Mouse (Mus musculus): ENCODE measurements around the gene Patz1. TPM values are rescaled to one million over a fixed set of nuclear protein-coding genes. Genes with fewer than 3 reads are reported as not detected.

The Patz1 gene
- total and polyA plus RNA-seq, 2 experiments from 2014 or later, result 40.4 to 89.6 TPM

GRCm38 (mm10) chr11:3266079-3266685 is 22.5 kb upstream of the Patz1 start, which contains the start of gene Drg1:
Gene Drg1, minus strand, starts transcription at chr11:3266415.
- Histone ChIP-seq H3K4me3 (ENCODE audit: low read length) (peak within 1 kb of the TSS; percentile 68), H3K27ac (peak within 1 kb of the TSS; percentile 89), H3K9ac (replicated peaks; ENCODE audit: low read length) (peak within 1 kb of the TSS; percentile 92), H3K9me3 (ENCODE audit: low read length) (no peaks in the 10 kb centered on the region), H3K4me1 (ENCODE audit: insufficient read depth, low read length) (peaks cover 4% of the 10 kb centered on the region; the same call in 1 of the 2 replicates), H3K36me3 (ENCODE audit: insufficient read depth, low read length) (peaks cover 14% of the 10 kb centered on the region), H3K4me2 (ENCODE audit: low read depth, low read length) (peak within 1 kb of the TSS; percentile 76), H3K27me3 (ENCODE audit: insufficient read depth, low read length) (no peaks in the 10 kb centered on the region)
- WGBS, result under 1% methylated on average over 66 of the region's 72 CpGs
- TF ChIP-seq CTCF (IDR thresholded peaks at IDR 0.05; ENCODE audit: low read depth), result no peak
- ATAC-seq (peak; percentile 99), DNase-seq (ENCODE audit: low spot score) (peak; percentile 99)

- DNase-seq (ENCODE audit: low spot score) (no peak), ATAC-seq (no peak)
- H3K4me1 ChIP-seq (ENCODE audit: insufficient read depth, low read length), result peaks cover 4% of the 10 kb centered on the region; the same call in 1 of the 2 replicates
- no peaks in the 10 kb centered on the region for H3K9me3 ChIP-seq (ENCODE audit: low read length)
- H3K27me3 ChIP-seq (ENCODE audit: insufficient read depth, low read length), result no peaks in the 10 kb centered on the region
- TF ChIP-seq CTCF (IDR thresholded peaks at IDR 0.05; ENCODE audit: low read depth), result no peak
- peak overlapping the region; percentile 89 for H3K27ac ChIP-seq
- H3K4me3 ChIP-seq (ENCODE audit: low read length), result peak overlapping the region; percentile 68
- H3K36me3 ChIP-seq (ENCODE audit: insufficient read depth, low read length), result 0 out of 2 replicates have a peak, but pooled peaks cover 4% of the 10 kb centered on the region
- 51% methylated on average over 7 of the region's 7 CpGs for WGBS
- peak overlapping the region; percentile 92; the same call in 1 of the 2 replicates for H3K9ac ChIP-seq (replicated peaks; ENCODE audit: low read length)
- H3K4me2 ChIP-seq (ENCODE audit: low read depth, low read length), result peak overlapping the region; percentile 76
Observed at GRCm38 (mm10) chr11:3267133-3267532, 21.5 kb upstream of the Patz1 start.

- ATAC-seq (no peak), DNase-seq (ENCODE audit: low spot score) (no peak)
- Histone ChIP-seq H3K27ac (no peak overlapping the region), H3K36me3 (ENCODE audit: insufficient read depth, low read length) (no peaks in the 10 kb centered on the region), H3K4me1 (ENCODE audit: insufficient read depth, low read length) (peaks cover 4% of the 10 kb centered on the region; the same call in 1 of the 2 replicates), H3K9ac (replicated peaks; ENCODE audit: low read length) (no peak overlapping the region), H3K4me2 (ENCODE audit: low read depth, low read length) (no peak overlapping the region), H3K4me3 (ENCODE audit: low read length) (no peak overlapping the region), H3K9me3 (ENCODE audit: low read length) (no peaks in the 10 kb centered on the region), H3K27me3 (ENCODE audit: insufficient read depth, low read length) (no peaks in the 10 kb centered on the region)
- TF ChIP-seq CTCF (IDR thresholded peaks at IDR 0.05; ENCODE audit: low read depth), result no peak
- 45% methylated on average over 4 of the region's 4 CpGs for WGBS
Observed at GRCm38 (mm10) chr11:3269241-3269640, 19.4 kb upstream of the Patz1 start.

- Histone ChIP-seq H3K9me3 (ENCODE audit: low read length) (no peaks in the 10 kb centered on the region), H3K9ac (replicated peaks; ENCODE audit: low read length) (no peak overlapping the region), H3K4me2 (ENCODE audit: low read depth, low read length) (no peak overlapping the region), H3K36me3 (ENCODE audit: insufficient read depth, low read length) (no peaks in the 10 kb centered on the region), H3K27me3 (ENCODE audit: insufficient read depth, low read length) (no peaks in the 10 kb centered on the region), H3K27ac (no peak overlapping the region), H3K4me1 (ENCODE audit: insufficient read depth, low read length) (no peaks in the 10 kb centered on the region), H3K4me3 (ENCODE audit: low read length) (no peak overlapping the region)
- DNase-seq (ENCODE audit: low spot score), result no peak
- 75% methylated on average over 5 of the region's 5 CpGs for WGBS
- no peak for ATAC-seq
- TF ChIP-seq CTCF (IDR thresholded peaks at IDR 0.05; ENCODE audit: low read depth), result no peak
Observed at GRCm38 (mm10) chr11:3278351-3278750, 10.3 kb upstream of the Patz1 start.

- Histone ChIP-seq H3K4me3 (ENCODE audit: low read length) (no peak overlapping the region), H3K27me3 (ENCODE audit: insufficient read depth, low read length) (no peaks in the 10 kb centered on the region), H3K9ac (replicated peaks; ENCODE audit: low read length) (no peak overlapping the region), H3K36me3 (ENCODE audit: insufficient read depth, low read length) (no peaks in the 10 kb centered on the region), H3K4me1 (ENCODE audit: insufficient read depth, low read length) (no peaks in the 10 kb centered on the region), H3K27ac (no peak overlapping the region), H3K4me2 (ENCODE audit: low read depth, low read length) (no peak overlapping the region), H3K9me3 (ENCODE audit: low read length) (no peaks in the 10 kb centered on the region)
- ATAC-seq (no peak), DNase-seq (ENCODE audit: low spot score) (no peak)
- WGBS, result 81% methylated on average over 2 of the region's 2 CpGs
- no peak for TF ChIP-seq CTCF (IDR thresholded peaks at IDR 0.05; ENCODE audit: low read depth)
Observed at GRCm38 (mm10) chr11:3279729-3280128, 8.9 kb upstream of the Patz1 start.

GRCm38 (mm10) chr11:3282887-3283286 is 5.8 kb upstream of the Patz1 start:
- ATAC-seq (no peak), DNase-seq (ENCODE audit: low spot score) (no peak)
- WGBS, result 84% methylated on average over 6 of the region's 6 CpGs
- Histone ChIP-seq H3K9ac (replicated peaks; ENCODE audit: low read length) (no peak overlapping the region), H3K4me2 (ENCODE audit: low read depth, low read length) (no peak overlapping the region), H3K27ac (no peak overlapping the region), H3K4me3 (ENCODE audit: low read length) (no peak overlapping the region), H3K4me1 (ENCODE audit: insufficient read depth, low read length) (0 out of 2 replicates have a peak, but pooled peaks cover 6% of the 10 kb centered on the region), H3K9me3 (ENCODE audit: low read length) (no peaks in the 10 kb centered on the region), H3K36me3 (ENCODE audit: insufficient read depth, low read length) (no peaks in the 10 kb centered on the region), H3K27me3 (ENCODE audit: insufficient read depth, low read length) (no peaks in the 10 kb centered on the region)
- no peak for TF ChIP-seq CTCF (IDR thresholded peaks at IDR 0.05; ENCODE audit: low read depth)

- H3K4me3 ChIP-seq (ENCODE audit: low read length), result no peak overlapping the region
- H3K4me1 ChIP-seq (ENCODE audit: insufficient read depth, low read length), result 0 out of 2 replicates have a peak, but pooled peaks cover 11% of the 10 kb centered on the region
- no peaks in the 10 kb centered on the region for H3K36me3 ChIP-seq (ENCODE audit: insufficient read depth, low read length)
- WGBS, result 91% methylated on average over 6 of the region's 6 CpGs
- no peak overlapping the region for H3K27ac ChIP-seq
- ATAC-seq (no peak), DNase-seq (ENCODE audit: low spot score) (no peak)
- no peak for TF ChIP-seq CTCF (IDR thresholded peaks at IDR 0.05; ENCODE audit: low read depth)
- H3K9me3 ChIP-seq (ENCODE audit: low read length), result no peaks in the 10 kb centered on the region
- no peak overlapping the region for H3K9ac ChIP-seq (replicated peaks; ENCODE audit: low read length)
- H3K27me3 ChIP-seq (ENCODE audit: insufficient read depth, low read length), result no peaks in the 10 kb centered on the region
- no peak overlapping the region for H3K4me2 ChIP-seq (ENCODE audit: low read depth, low read length)
Observed at GRCm38 (mm10) chr11:3283645-3284044, 5.0 kb upstream of the Patz1 start.

All from hindbrain, postnatal 0 days (tissue).